Mouse (Mus musculus): ENCODE results near the gene Lgi1. TPM values are rescaled to one million over a fixed set of nuclear protein-coding genes. Genes with fewer than 3 reads are reported as not detected.

Gene Lgi1
- polyA plus RNA-seq, 1 experiment from 2014 or later: 23.1 TPM

- no peaks in the 10 kb centered on the region for H3K36me3 ChIP-seq (ENCODE audit: control insufficient read depth, insufficient read depth, low read length)
- WGBS: 55% methylated on average over 5 of the region's 5 CpGs
These were observed 27.8 kb upstream of the Lgi1 start for GRCm38 (mm10) chr19:38236526-38236925.

DNA sequence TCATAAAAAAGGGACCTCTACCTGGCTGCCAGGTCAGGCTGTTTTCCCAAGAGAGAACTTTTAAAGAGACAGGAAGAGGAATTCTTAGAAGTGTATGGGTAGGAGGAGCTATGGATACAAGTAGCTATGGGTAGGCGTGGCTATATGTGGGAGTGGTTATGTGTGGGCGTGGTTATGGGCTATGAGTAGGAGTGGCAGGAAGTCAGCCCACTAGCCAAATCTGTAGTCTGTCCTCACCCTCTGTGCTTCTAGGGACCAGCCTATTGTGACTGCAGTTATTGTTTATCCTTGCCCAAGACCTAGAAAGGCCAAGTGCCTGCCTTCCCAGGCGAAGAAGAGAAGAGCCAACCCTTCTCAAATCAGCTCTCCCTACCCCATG lies 26.5 kb upstream of the Lgi1 start:
- no peak overlapping the region for H3K9ac ChIP-seq (ENCODE audit: low read depth, low read length)
- no peak overlapping the region for H3K4me2 ChIP-seq (ENCODE audit: low read length)
- no peaks in the 10 kb centered on the region for H3K9me3 ChIP-seq (ENCODE audit: control insufficient read depth, low read length)
- no peaks in the 10 kb centered on the region for H3K27me3 ChIP-seq (replicated peaks; ENCODE audit: control insufficient read depth, insufficient read depth, low read length)
- H3K4me1 ChIP-seq (ENCODE audit: control insufficient read depth, insufficient read depth, low read depth, low read length): peaks cover 6% of the 10 kb centered on the region; the same call in 1 of the 2 replicates
- H3K36me3 ChIP-seq (ENCODE audit: control insufficient read depth, insufficient read depth, low read length): no peaks in the 10 kb centered on the region
- ATAC-seq: peak; percentile 71
- H3K27ac ChIP-seq (ENCODE audit: low read depth, low read length): peak overlapping the region; percentile 44; the same call in 1 of the 2 replicates
- WGBS: 56% methylated on average over 3 of the region's 3 CpGs
- no peak overlapping the region for H3K4me3 ChIP-seq (ENCODE audit: low read length)

More at GRCm38 (mm10) chr19:38236526-38236925, 27.8 kb upstream of the Lgi1 start:
- no peaks in the 10 kb centered on the region for H3K27me3 ChIP-seq (replicated peaks; ENCODE audit: control insufficient read depth, insufficient read depth, low read length)
- no peak overlapping the region for H3K4me2 ChIP-seq (ENCODE audit: low read length)
- H3K27ac ChIP-seq (ENCODE audit: low read depth, low read length): no peak overlapping the region
- no peak overlapping the region for H3K9ac ChIP-seq (ENCODE audit: low read depth, low read length)
- no peaks in the 10 kb centered on the region for H3K9me3 ChIP-seq (ENCODE audit: control insufficient read depth, low read length)
- no peak for ATAC-seq
- H3K4me3 ChIP-seq (ENCODE audit: low read length): no peak overlapping the region
- H3K4me1 ChIP-seq (ENCODE audit: control insufficient read depth, insufficient read depth, low read depth, low read length): peaks cover 6% of the 10 kb centered on the region; the same call in 1 of the 2 replicates

GRCm38 (mm10) chr19:38238213-38238951 lies 26.0 kb upstream of the Lgi1 start:
- no peak overlapping the region for H3K4me3 ChIP-seq (ENCODE audit: low read length)
- 51% methylated on average over 12 of the region's 12 CpGs for WGBS
- H3K36me3 ChIP-seq (ENCODE audit: control insufficient read depth, insufficient read depth, low read length): no peaks in the 10 kb centered on the region
- no peaks in the 10 kb centered on the region for H3K9me3 ChIP-seq (ENCODE audit: control insufficient read depth, low read length)
- no peaks in the 10 kb centered on the region for H3K27me3 ChIP-seq (replicated peaks; ENCODE audit: control insufficient read depth, insufficient read depth, low read length)
- H3K4me2 ChIP-seq (ENCODE audit: low read length): peak overlapping the region; percentile 15
- H3K9ac ChIP-seq (ENCODE audit: low read depth, low read length): no peak overlapping the region
- peak; percentile 84 for ATAC-seq
- H3K27ac ChIP-seq (ENCODE audit: low read depth, low read length): peak overlapping the region; percentile 44
- H3K4me1 ChIP-seq (ENCODE audit: control insufficient read depth, insufficient read depth, low read depth, low read length): peaks cover 6% of the 10 kb centered on the region; the same call in 1 of the 2 replicates

- no peaks in the 10 kb centered on the region for H3K9me3 ChIP-seq (ENCODE audit: control insufficient read depth, low read length)
- H3K4me1 ChIP-seq (ENCODE audit: control insufficient read depth, insufficient read depth, low read depth, low read length): peaks cover 16% of the 10 kb centered on the region
- no peak overlapping the region for H3K4me3 ChIP-seq (ENCODE audit: low read length)
- ATAC-seq: no peak
- no peaks in the 10 kb centered on the region for H3K27me3 ChIP-seq (replicated peaks; ENCODE audit: control insufficient read depth, insufficient read depth, low read length)
- H3K27ac ChIP-seq (ENCODE audit: low read depth, low read length): no peak overlapping the region
- no peak overlapping the region for H3K9ac ChIP-seq (ENCODE audit: low read depth, low read length)
- 91% methylated on average over 8 of the region's 8 CpGs for WGBS
- no peak overlapping the region for H3K4me2 ChIP-seq (ENCODE audit: low read length)
- H3K36me3 ChIP-seq (ENCODE audit: control insufficient read depth, insufficient read depth, low read length): no peaks in the 10 kb centered on the region
These were observed 22.0 kb upstream of the Lgi1 start for GRCm38 (mm10) chr19:38242314-38242852.

DNA sequence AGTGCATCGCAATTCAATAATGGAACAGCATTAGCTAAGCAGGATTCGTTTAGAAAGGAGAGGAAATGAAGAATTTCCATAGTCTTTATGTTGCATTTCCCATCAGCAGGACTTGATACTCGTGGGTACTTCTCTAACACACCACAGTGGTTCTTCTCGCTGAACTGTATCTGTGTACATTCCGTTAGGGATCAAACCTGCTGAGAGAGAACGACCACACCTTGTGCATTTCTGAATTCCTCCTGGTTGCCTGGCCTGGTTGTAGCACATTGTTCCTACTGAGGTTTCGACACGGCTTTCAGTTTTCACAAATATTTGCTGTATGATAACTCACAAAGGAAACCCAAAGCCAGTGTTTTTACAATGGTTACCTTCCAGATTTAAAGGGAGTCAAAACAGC lies 19.6 kb upstream of the Lgi1 start:
- no peak overlapping the region for H3K4me3 ChIP-seq (ENCODE audit: low read length)
- WGBS: 60% methylated on average over 8 of the region's 8 CpGs
- no peak overlapping the region for H3K4me2 ChIP-seq (ENCODE audit: low read length)
- H3K9me3 ChIP-seq (ENCODE audit: control insufficient read depth, low read length): no peaks in the 10 kb centered on the region
- no peak overlapping the region for H3K9ac ChIP-seq (ENCODE audit: low read depth, low read length)
- H3K4me1 ChIP-seq (ENCODE audit: control insufficient read depth, insufficient read depth, low read depth, low read length): peaks cover 10% of the 10 kb centered on the region
- no peak overlapping the region for H3K27ac ChIP-seq (ENCODE audit: low read depth, low read length)
- H3K27me3 ChIP-seq (replicated peaks; ENCODE audit: control insufficient read depth, insufficient read depth, low read length): no peaks in the 10 kb centered on the region
- H3K36me3 ChIP-seq (ENCODE audit: control insufficient read depth, insufficient read depth, low read length): no peaks in the 10 kb centered on the region
- ATAC-seq: no peak

DNA sequence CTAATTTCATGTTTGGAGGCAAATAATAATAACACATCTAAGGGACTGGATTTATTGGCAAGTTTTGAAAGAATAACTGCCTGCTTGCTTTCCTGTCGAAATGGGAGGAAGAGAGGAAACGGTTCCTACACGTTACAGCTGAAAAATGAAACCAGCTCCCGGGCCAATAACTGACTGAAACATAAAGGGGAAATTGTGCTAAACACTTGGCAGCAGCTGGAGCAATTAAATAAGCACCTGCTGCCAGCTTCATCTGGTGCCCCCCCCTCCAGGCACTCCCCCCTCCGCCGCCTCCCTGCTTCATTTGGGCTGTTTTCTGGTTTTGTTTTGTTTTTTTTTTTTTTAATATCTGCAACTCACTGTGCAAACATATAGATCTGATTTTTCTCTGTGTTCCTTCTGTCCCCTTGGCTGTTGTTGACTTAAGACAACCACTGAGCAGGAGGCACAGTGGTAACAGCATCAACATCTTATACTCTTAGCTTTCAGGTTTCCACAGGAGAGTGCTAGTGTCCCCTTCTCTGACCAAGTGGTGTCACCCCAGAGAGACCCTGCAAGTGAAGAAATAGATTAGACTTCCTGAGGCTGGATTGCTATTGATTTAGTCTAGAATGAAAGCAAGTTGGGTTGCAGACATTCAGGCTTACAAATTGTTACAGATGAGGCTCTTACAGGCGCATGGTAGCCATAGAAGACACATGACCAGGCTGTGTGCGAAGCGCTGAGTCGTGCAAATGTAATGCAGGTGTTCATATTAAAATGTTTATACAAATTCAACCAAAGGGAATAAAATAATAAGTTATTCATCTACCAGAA lies 18.8 kb upstream of the Lgi1 start:
- 46% methylated on average over 10 of the region's 10 CpGs for WGBS
- H3K4me1 ChIP-seq (ENCODE audit: control insufficient read depth, insufficient read depth, low read depth, low read length): peaks cover 10% of the 10 kb centered on the region
- peak; percentile 55 for ATAC-seq

GRCm38 (mm10) chr19:38246177-38246622 lies 18.1 kb upstream of the Lgi1 start:
- Histone ChIP-seq H3K9ac (ENCODE audit: low read depth, low read length) (no peak overlapping the region), H3K9me3 (ENCODE audit: control insufficient read depth, low read length) (no peaks in the 10 kb centered on the region), H3K4me2 (ENCODE audit: low read length) (no peak overlapping the region), H3K36me3 (ENCODE audit: control insufficient read depth, insufficient read depth, low read length) (no peaks in the 10 kb centered on the region), H3K4me1 (ENCODE audit: control insufficient read depth, insufficient read depth, low read depth, low read length) (peaks cover 10% of the 10 kb centered on the region), H3K4me3 (ENCODE audit: low read length) (no peak overlapping the region), H3K27ac (ENCODE audit: low read depth, low read length) (peak overlapping the region; percentile 11), H3K27me3 (replicated peaks; ENCODE audit: control insufficient read depth, insufficient read depth, low read length) (no peaks in the 10 kb centered on the region)
- ATAC-seq: peak; percentile 59
- WGBS: 39% methylated on average over 7 of the region's 7 CpGs

More for the DNA sequence above, 18.8 kb upstream of the Lgi1 start:
- no peaks in the 10 kb centered on the region for H3K27me3 ChIP-seq (replicated peaks; ENCODE audit: control insufficient read depth, insufficient read depth, low read length)
- H3K4me3 ChIP-seq (ENCODE audit: low read length): no peak overlapping the region
- H3K36me3 ChIP-seq (ENCODE audit: control insufficient read depth, insufficient read depth, low read length): no peaks in the 10 kb centered on the region
- H3K9me3 ChIP-seq (ENCODE audit: control insufficient read depth, low read length): no peaks in the 10 kb centered on the region
- peak overlapping the region; percentile 32; the same call in 1 of the 2 replicates for H3K4me2 ChIP-seq (ENCODE audit: low read length)
- no peak overlapping the region for H3K9ac ChIP-seq (ENCODE audit: low read depth, low read length)
- peak overlapping the region; percentile 11 for H3K27ac ChIP-seq (ENCODE audit: low read depth, low read length)

DNA sequence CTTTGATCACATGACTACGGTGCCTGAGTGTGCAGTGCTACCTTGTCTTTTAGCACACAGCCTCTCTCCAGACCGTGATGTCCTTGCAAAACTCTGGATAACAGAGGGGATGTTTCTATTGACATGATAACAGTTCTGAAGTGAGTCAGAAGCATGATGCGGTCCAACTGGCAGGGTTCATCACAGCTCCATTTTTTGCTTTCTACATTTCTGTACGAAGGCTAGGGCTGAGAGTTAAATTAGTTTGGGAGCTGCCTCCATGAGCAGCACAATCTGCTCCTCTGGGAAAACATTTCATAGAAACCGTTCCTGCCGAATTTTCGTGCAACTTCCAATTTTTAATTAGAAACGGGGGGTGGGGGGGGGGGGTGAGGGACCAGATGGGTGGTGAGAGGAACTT lies 14.7 kb upstream of the Lgi1 start:
- Histone ChIP-seq H3K4me2 (ENCODE audit: low read length) (no peak overlapping the region), H3K27ac (ENCODE audit: low read depth, low read length) (no peak overlapping the region), H3K4me3 (ENCODE audit: low read length) (no peak overlapping the region), H3K9ac (ENCODE audit: low read depth, low read length) (no peak overlapping the region), H3K4me1 (ENCODE audit: control insufficient read depth, insufficient read depth, low read depth, low read length) (peaks cover 10% of the 10 kb centered on the region), H3K36me3 (ENCODE audit: control insufficient read depth, insufficient read depth, low read length) (no peaks in the 10 kb centered on the region), H3K27me3 (replicated peaks; ENCODE audit: control insufficient read depth, insufficient read depth, low read length) (no peaks in the 10 kb centered on the region), H3K9me3 (ENCODE audit: control insufficient read depth, low read length) (no peaks in the 10 kb centered on the region)
- no peak for ATAC-seq
- WGBS: 75% methylated on average over 8 of the region's 8 CpGs

DNA sequence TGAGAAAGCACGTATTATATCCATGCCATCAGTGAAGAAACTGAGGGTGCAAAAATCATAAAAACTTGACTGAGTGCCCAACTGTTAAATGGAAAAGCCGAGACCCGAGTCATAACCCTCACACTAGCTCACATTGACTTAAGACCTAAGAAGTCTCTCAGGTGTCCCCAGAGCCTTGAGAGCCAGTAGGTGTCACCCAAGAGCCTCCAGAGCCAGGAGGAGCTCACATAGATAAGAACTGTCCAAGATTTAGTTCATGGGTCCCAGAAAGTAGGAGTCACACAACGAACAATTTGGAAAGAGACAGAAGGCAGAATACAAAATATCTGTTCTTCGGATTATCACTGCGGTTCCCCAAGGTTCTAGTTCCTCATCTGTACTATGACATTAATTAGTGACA lies 10.5 kb upstream of the Lgi1 start:
- H3K27ac ChIP-seq (ENCODE audit: low read depth, low read length): no peak overlapping the region
- WGBS: 64% methylated on average over 6 of the region's 6 CpGs
- no peak overlapping the region for H3K4me3 ChIP-seq (ENCODE audit: low read length)
- H3K36me3 ChIP-seq (ENCODE audit: control insufficient read depth, insufficient read depth, low read length): no peaks in the 10 kb centered on the region
- no peaks in the 10 kb centered on the region for H3K27me3 ChIP-seq (replicated peaks; ENCODE audit: control insufficient read depth, insufficient read depth, low read length)
- no peaks in the 10 kb centered on the region for H3K4me1 ChIP-seq (ENCODE audit: control insufficient read depth, insufficient read depth, low read depth, low read length)
- H3K9me3 ChIP-seq (ENCODE audit: control insufficient read depth, low read length): no peaks in the 10 kb centered on the region
- H3K4me2 ChIP-seq (ENCODE audit: low read length): no peak overlapping the region
- H3K9ac ChIP-seq (ENCODE audit: low read depth, low read length): no peak overlapping the region
- ATAC-seq: no peak

Data from hindbrain, embryonic 16.5 days (tissue).